Mouse (Mus musculus): Measurements from ENCODE around the gene Rabl2.

The Rabl2 gene

DNA sequence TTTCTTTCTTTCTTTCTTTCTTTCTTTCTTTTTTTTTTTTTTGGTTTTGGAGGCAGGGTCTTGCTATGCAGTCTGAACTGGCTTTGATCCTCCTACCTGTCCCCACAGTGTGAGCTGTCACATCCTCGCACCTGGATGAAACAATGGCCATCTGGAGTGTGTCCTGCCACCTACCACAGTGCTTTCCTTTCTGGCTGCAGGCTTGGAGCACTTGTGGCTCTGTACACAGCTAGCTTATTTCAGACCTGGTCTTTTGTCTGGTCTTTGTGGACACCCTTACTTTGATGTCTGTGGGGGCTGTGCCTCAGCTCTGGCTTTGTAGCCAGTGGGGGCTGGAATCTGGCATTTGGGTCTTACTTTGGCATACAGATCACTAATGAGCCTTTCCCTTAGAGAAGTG is 40.0 kb downstream of the Rabl2 start:
- DNase-seq (ENCODE audit: low read depth, low spot score) = peak; percentile 53

DNA sequence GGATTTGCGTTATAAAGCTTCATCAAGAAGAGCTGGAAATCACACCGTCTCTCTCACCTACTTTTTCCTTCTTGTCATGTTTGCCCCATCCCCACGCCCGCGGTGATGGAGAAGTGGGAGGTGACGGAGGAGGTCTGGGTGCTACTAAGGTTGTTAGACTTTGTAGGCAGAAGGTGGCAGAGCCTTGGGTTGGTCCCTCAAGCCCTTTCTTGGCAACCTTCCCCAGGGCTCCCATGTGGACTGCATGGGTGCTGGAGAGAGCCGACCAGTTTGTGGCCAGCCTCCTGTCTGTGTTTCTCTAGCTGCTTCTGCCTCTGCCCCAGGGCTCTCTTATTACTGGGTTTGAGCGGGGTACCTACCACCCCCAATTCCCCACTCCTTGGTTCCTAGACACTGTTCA is 41.2 kb downstream of the Rabl2 start:
- DNase-seq (ENCODE audit: low read depth, low spot score) = no peak

DNA sequence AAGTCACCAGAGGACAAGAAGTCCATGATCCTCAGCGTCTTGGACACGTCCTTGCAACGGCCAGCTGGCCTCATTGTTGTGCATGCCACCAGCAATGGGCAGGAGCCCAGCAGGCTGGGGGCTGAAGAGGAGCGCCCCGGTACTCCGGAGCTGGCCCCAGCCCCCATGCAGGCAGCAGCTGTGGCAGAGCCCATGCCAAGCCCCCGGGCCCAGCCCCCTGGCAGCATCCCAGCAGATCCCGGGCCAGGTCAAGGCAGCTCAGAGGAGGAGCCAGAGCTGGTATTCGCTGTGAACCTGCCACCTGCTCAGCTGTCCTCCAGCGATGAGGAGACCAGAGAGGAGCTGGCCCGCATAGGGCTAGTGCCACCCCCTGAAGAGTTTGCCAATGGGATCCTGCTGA is 42.9 kb downstream of the Rabl2 start:
- peak; percentile 92 for DNase-seq (ENCODE audit: low read depth, low spot score)

DNA sequence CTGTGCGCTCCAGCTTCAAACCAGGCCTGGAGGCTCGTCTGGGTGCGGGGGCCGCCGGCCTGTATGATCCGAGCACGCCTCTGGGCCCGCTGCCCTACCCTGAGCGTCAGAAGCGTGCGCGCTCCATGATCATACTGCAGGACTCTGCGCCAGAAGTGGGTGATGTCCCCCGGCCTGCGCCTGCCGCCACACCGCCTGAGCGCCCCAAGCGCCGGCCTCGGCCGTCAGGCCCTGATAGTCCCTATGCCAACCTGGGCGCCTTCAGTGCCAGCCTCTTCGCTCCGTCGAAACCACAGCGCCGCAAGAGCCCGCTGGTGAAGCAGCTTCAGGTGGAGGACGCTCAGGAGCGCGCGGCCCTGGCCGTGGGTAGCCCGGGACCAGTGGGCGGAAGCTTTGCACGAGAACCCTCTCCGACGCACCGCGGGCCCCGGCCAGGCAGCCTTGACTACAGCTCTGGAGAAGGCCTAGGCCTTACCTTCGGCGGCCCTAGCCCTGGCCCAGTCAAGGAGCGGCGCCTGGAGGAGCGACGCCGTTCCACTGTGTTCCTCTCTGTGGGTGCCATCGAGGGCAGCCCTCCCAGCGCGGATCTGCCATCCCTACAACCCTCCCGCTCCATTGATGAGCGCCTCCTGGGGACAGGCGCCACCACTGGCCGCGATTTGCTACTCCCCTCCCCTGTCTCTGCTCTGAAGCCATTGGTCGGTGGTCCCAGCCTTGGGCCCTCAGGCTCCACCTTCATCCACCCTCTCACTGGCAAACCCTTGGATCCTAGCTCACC is 43.7 kb downstream of the Rabl2 start:
- DNase-seq (ENCODE audit: low read depth, low spot score) = no peak

DNA sequence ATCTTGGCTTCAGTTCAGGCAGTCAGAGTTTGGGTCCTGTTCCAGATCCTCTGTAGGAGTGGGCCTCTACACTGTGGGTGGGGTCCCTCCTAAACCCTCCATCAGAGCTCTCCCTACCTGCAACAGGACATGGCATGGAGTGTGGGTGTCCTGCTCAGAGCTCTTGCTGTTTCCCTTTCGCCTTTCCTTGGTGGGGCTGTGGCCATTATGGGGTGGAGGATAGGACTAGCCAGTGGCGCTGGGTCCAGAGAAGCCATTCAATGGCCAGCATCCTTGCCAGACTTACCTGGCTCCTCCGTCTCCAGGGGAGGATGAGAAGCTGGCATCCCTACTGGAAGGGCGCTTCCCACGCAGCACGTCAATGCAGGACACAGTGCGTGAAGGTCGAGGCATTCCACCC is 44.4 kb downstream of the Rabl2 start:
- no peak for DNase-seq (ENCODE audit: low read depth, low spot score)

DNA sequence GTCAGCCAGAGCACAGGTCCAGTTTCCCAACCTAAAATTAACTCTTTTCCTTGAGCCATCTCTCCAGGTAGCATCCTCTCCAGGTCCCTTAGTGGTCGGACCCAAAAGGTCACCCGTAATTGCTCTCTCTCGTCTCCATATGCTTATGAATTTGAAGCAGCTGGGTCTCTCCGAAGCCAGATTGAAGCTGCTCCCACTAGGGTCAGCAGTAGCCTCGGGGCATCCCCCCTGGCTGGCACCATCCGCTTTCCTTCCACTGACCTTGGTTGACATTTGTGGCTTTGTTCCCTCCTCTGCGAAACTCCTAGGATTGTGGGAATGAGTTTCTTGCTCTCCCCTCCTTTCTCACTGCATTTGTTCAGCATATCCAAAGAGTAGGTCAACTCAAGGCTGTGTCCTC is 47.6 kb downstream of the Rabl2 start:
- DNase-seq (ENCODE audit: low read depth, low spot score) = peak; percentile 89

DNA sequence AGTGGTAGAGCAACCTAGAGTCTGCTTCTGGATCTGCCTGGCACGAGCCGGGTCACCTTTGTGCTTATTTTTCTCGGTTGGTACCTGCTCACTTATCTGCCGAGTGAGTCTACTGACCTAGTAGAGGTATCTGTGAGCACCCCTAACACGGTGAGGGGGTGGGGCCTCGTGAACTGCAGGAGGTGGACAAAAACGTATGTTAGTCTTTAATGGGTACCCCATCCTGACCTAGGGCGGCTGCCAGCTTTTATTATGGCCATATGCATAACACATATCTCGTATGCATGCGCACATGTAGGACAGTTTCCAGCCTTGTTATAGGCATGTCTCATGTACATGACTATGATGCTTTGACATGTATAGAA is 57.9 kb downstream of the Rabl2 start:
- DNase-seq (ENCODE audit: low read depth, low spot score) = no peak

DNA sequence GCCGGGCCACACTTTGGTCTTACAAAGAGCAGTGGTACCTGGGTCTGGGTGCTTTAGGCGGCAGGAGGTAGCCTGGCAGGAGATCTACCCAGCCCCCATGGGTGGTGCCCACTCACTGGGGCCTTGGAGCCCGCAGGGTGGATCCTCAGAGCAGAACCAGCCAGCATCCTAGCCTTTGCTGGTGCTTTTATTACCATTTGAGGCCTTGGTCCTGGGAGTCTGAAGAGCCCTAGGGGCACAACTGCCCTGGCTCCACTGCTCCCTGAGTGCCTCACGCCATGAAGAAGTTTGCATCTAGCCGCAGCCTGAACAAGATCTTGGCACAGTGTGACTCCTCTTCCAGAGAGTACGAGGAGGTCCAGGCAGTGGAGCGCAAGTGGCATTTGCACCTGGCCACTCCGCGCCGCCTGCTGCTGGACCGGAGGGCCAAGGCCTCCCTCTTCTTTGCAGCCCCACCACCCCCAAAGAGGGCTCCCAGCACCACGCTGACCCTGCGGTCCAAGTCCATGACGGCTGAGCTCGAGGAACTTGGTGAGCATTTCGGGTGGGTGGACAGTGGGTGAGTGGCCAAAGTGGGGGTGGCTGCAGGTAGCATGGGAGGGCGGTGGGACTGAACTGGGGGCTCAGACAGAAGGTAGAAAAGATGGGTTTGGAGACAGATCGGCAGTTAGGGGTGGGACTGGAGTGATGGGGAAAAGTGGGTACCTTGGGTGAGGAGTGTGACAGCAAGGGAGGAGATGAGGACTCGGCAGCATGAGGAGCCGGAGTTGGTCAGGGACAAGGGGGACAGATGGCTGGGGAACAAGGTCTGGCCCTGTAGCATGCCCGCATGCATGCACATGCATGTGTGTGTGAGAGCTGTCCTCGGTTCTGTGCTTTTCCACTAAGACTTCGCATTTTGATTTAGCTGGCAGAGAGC is 58.5 kb downstream of the Rabl2 start:
- peak; percentile 66 for DNase-seq (ENCODE audit: low read depth, low spot score)
